20 mouse cellular contexts compared by ENCODE assay signal in the genomic region with DNA sequence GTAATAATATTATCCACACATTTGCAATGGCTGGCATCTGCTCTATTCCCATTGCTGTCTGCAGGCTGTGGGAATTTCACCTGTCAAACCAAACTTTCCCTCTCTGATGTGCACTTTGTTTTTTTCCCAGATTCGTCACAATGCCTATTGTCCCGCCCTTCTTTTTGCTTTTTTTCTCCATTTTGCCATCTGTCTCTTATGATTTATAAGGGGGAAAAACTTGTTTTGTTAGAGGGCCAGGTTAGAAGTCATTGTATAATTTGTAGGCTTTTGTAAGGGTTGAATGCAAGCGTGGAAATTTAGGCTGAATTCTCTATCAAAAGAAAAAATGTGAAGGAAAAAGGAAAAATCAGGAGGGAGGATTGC. TPM values are rescaled to one million over a fixed set of nuclear protein-coding genes. Genes with fewer than 3 reads are reported as not detected.
A peak's percentile ranks its signal among the peaks of the same experiment; 100 is the strongest.
DNase-seq lines count a peak whose midpoint lies in the region; ATAC-seq and TF ChIP-seq lines count a peak whose summit lies in the region.
"Had no signal": no experiment of that assay in that cellular context is flagged by ENCODE, and none has a peak within 500 bp of the region (broad histone marks: within the 10 kb centered on the region; RNA-seq: fewer than 3 reads in every experiment).

No protein-coding gene starts in this region.

- no peaks in the 10 kb centered on the region for H3K9me3 ChIP-seq in midbrain, embryonic 10.5 days (replicated peaks)
- no peaks in the 10 kb centered on the region for H3K9me3 ChIP-seq in midbrain, postnatal 0 days (ENCODE audit: low read length)
- no peaks in the 10 kb centered on the region for H3K9me3 ChIP-seq in hindbrain, embryonic 11.5 days (ENCODE audit: control insufficient read depth, low read length)
- no peaks in the 10 kb centered on the region for H3K9me3 ChIP-seq in midbrain, embryonic 12.5 days
- H3K9me3 ChIP-seq: embryonic facial prominence, embryonic 12.5 days; lung, embryonic 15.5 days; megakaryocyte, embryonic 14.5 days had no signal

- DNase-seq in midbrain, embryonic 10.5 days (ENCODE audit: low spot score) = no peak
- no peak for DNase-seq in midbrain, postnatal 0 days (ENCODE audit: low spot score)
- no peak for DNase-seq in hindbrain, embryonic 11.5 days (ENCODE audit: low spot score)
- DNase-seq in thymus, postnatal 0 days (ENCODE audit: low spot score) = no peak
- no peak for DNase-seq in kidney, adult 2 months
- DNase-seq in urinary bladder, postnatal 25 days (ENCODE audit: low spot score) = no peak
- DNase-seq in B cell, adult 2 months = no peak
- DNase-seq: cerebellum, postnatal 10 days; gastrocnemius, postnatal 25 days; heart, postnatal 4 days; layer of hippocampus, postnatal 36 days; left cerebral cortex, postnatal 4 days; thymus, adult 2 months had no signal

- H3K9ac ChIP-seq in midbrain, postnatal 0 days (replicated peaks; ENCODE audit: low read length, poor library complexity, severe bottlenecking) = no peak overlapping the region
- no peak overlapping the region for H3K9ac ChIP-seq in hindbrain, embryonic 11.5 days (ENCODE audit: low read depth, low read length)
- H3K9ac ChIP-seq in midbrain, embryonic 12.5 days (replicated peaks) = peak overlapping the region; percentile 77; the same call in 1 of the 2 replicates
- H3K9ac ChIP-seq: embryonic facial prominence, embryonic 12.5 days; lung, embryonic 15.5 days had no signal

- H3K4me2 ChIP-seq in midbrain, postnatal 0 days (ENCODE audit: low read depth, low read length, poor library complexity, severe bottlenecking) = no peak overlapping the region
- H3K4me2 ChIP-seq in hindbrain, embryonic 11.5 days (replicated peaks; ENCODE audit: low read depth, low read length) = peak overlapping the region; percentile 53
- peak overlapping the region; percentile 70 for H3K4me2 ChIP-seq in midbrain, embryonic 12.5 days (replicated peaks)

- H3K27ac ChIP-seq in midbrain, embryonic 10.5 days (replicated peaks) = peak overlapping the region; percentile 89; the same call in 1 of the 2 replicates
- H3K27ac ChIP-seq in midbrain, postnatal 0 days (ENCODE audit: low read depth, low read length) = no peak overlapping the region
- H3K27ac ChIP-seq in hindbrain, embryonic 11.5 days (ENCODE audit: low read depth, low read length) = no peak overlapping the region
- peak overlapping the region; percentile 92 for H3K27ac ChIP-seq in midbrain, embryonic 12.5 days (replicated peaks)
- no peak overlapping the region for H3K27ac ChIP-seq in kidney, adult 2 months (ENCODE audit: insufficient read depth, low read depth, low read length)
- H3K27ac ChIP-seq: embryonic facial prominence, embryonic 12.5 days; lung, embryonic 15.5 days had no signal

- no peak for TF ChIP-seq POLR2A in kidney, adult 2 months (IDR thresholded peaks at IDR 0.05; ENCODE audit: low read depth, low read length)

- peaks cover 65% of the 10 kb centered on the region for H3K4me1 ChIP-seq in midbrain, embryonic 10.5 days
- H3K4me1 ChIP-seq in midbrain, postnatal 0 days (ENCODE audit: insufficient read depth, low read length) = peaks cover 5% of the 10 kb centered on the region; the same call in 1 of the 2 replicates
- peaks cover 4% of the 10 kb centered on the region for H3K4me1 ChIP-seq in hindbrain, embryonic 11.5 days (replicated peaks; ENCODE audit: control insufficient read depth, insufficient read depth, low read length)
- peaks cover 51% of the 10 kb centered on the region for H3K4me1 ChIP-seq in midbrain, embryonic 12.5 days
- H3K4me1 ChIP-seq in kidney, adult 2 months (ENCODE audit: control insufficient read depth, insufficient read depth, low read length) = no peaks in the 10 kb centered on the region

- ATAC-seq in midbrain, postnatal 0 days (ENCODE audit: low FRiP score) = no peak
- no peak for ATAC-seq in hindbrain, embryonic 11.5 days (ENCODE audit: low FRiP score)
- no peak for ATAC-seq in midbrain, embryonic 12.5 days (ENCODE audit: low FRiP score, low read depth)

- no peak for TF ChIP-seq CTCF in midbrain, postnatal 0 days (IDR thresholded peaks at IDR 0.05)
- TF ChIP-seq CTCF in kidney, adult 2 months (conservative IDR thresholded peaks at IDR 0.05; ENCODE audit: insufficient read depth, insufficient read length, low read depth, low read length) = no peak

- H3K4me3 ChIP-seq in midbrain, embryonic 10.5 days = peak overlapping the region; percentile 64
- H3K4me3 ChIP-seq in midbrain, postnatal 0 days (ENCODE audit: low read depth, low read length) = no peak overlapping the region
- peak overlapping the region; percentile 62 for H3K4me3 ChIP-seq in hindbrain, embryonic 11.5 days (ENCODE audit: low read depth, low read length)
- peak overlapping the region; percentile 58 for H3K4me3 ChIP-seq in midbrain, embryonic 12.5 days
- no peak overlapping the region for H3K4me3 ChIP-seq in kidney, adult 2 months (ENCODE audit: insufficient read depth, low read depth, low read length)

- WGBS in midbrain, embryonic 10.5 days = 4% methylated on average over 3 of the region's 3 CpGs
- 9% methylated on average over 3 of the region's 3 CpGs for WGBS in midbrain, postnatal 0 days
- under 1% methylated on average over 3 of the region's 3 CpGs for WGBS in hindbrain, embryonic 11.5 days
- 2% methylated on average over 3 of the region's 3 CpGs for WGBS in midbrain, embryonic 12.5 days
- 10% methylated on average over 3 of the region's 3 CpGs for WGBS in kidney, adult 2 months

- H3K36me3 ChIP-seq in midbrain, embryonic 10.5 days = no peaks in the 10 kb centered on the region
- H3K36me3 ChIP-seq in midbrain, postnatal 0 days (ENCODE audit: insufficient read depth, low read length) = no peaks in the 10 kb centered on the region
- no peaks in the 10 kb centered on the region for H3K36me3 ChIP-seq in hindbrain, embryonic 11.5 days (ENCODE audit: control insufficient read depth, insufficient read depth, low read length)
- no peaks in the 10 kb centered on the region for H3K36me3 ChIP-seq in midbrain, embryonic 12.5 days
- no peaks in the 10 kb centered on the region for H3K36me3 ChIP-seq in kidney, adult 2 months (ENCODE audit: control insufficient read depth, insufficient read depth, low read length)
- H3K36me3 ChIP-seq: embryonic facial prominence, embryonic 12.5 days; lung, embryonic 15.5 days had no signal

- peaks cover 100% of the 10 kb centered on the region for H3K27me3 ChIP-seq in midbrain, embryonic 10.5 days (ENCODE audit: low read depth, poor library complexity, severe bottlenecking)
- peaks cover 58% of the 10 kb centered on the region for H3K27me3 ChIP-seq in midbrain, postnatal 0 days (ENCODE audit: insufficient read depth, low read length)
- H3K27me3 ChIP-seq in hindbrain, embryonic 11.5 days (ENCODE audit: control insufficient read depth, insufficient read depth, low read length) = peaks cover 54% of the 10 kb centered on the region
- peaks cover 91% of the 10 kb centered on the region for H3K27me3 ChIP-seq in midbrain, embryonic 12.5 days
- H3K27me3 ChIP-seq in kidney, adult 2 months (replicated peaks; ENCODE audit: control insufficient read depth, insufficient read depth, low read length) = peaks cover 10% of the 10 kb centered on the region

RNA-seq across cellular contexts. Expression of a gene that starts 2.0 kb away (rescaled TPM):
- polyA plus RNA-seq in midbrain, embryonic 10.5 days (2016; fragmentation: Nextera tagmentation; extraction: Ambion mirVana) = 26.5 and 47.5 TPM in 2 replicates
- total RNA-seq in midbrain, postnatal 0 days (2014; rRNA removed) = 0.99 and 2.3 TPM in 2 replicates
- polyA plus RNA-seq in midbrain, postnatal 0 days (2015; fragmentation: Nextera tagmentation; extraction: Ambion mirVana) = 0.21 and 0.51 TPM in 2 replicates
- 45.1 and 47.1 TPM in 2 replicates for polyA plus RNA-seq in hindbrain, embryonic 11.5 days (2014; fragmentation: Nextera tagmentation; extraction: Ambion mirVana)
- 83.0 and 155 TPM in 2 replicates for polyA plus RNA-seq in midbrain, embryonic 12.5 days (2016; fragmentation: Nextera tagmentation; extraction: Ambion mirVana)
- not detected in 2 replicates for polyA plus RNA-seq in thymus, postnatal 0 days (2015; fragmentation: Nextera tagmentation; extraction: Ambion mirVana)
- polyA plus RNA-seq in kidney, adult 2 months (2012; rRNA removed) = not detected in 2 replicates
- total RNA-seq: gastrocnemius, postnatal 25 days; heart, postnatal 4 days had no signal
- polyA plus RNA-seq: heart, embryonic 11.5 days; liver, embryonic 11.5 days; lung, embryonic 15.5 days; small intestine, adult 2 months had no signal

Comparison
In these comparisons a context has a peak if more than half of its experiments do, and no peak if none do; other contexts are left out.
1. H3K27ac ChIP-seq: peak in midbrain, embryonic 10.5 days (single experiment) and midbrain, embryonic 12.5 days (single experiment); none in midbrain, postnatal 0 days (single experiment), hindbrain, embryonic 11.5 days (single experiment) and kidney, adult 2 months (single experiment).
2. H3K4me3 ChIP-seq: peak in midbrain, embryonic 10.5 days (single experiment), hindbrain, embryonic 11.5 days (single experiment) and midbrain, embryonic 12.5 days (single experiment); none in midbrain, postnatal 0 days (single experiment) and kidney, adult 2 months (single experiment).
3. RNA of a gene that starts 2.0 kb away (polyA plus RNA-seq): 83.0 to 155 TPM in midbrain, embryonic 12.5 days, 45.1 to 47.1 TPM in hindbrain, embryonic 11.5 days and 26.5 to 47.5 TPM in midbrain, embryonic 10.5 days; 0.21 to 0.51 TPM in midbrain, postnatal 0 days, not detected in thymus, postnatal 0 days and not detected in kidney, adult 2 months; every median in the first group is over 10 times any median in the second.